Mouse (Mus musculus) stomach, postnatal 0 days (tissue): ENCODE data around the gene Sdk2. TPM values are rescaled to one million over a fixed set of nuclear protein-coding genes. Genes with fewer than 3 reads are reported as not detected.

ENCODE experiments used
- ATAC-seq: fragments of 200-750 bp; cut with Nextera tagmentation; 2 replicates; pipeline ENCODE4 v1.8.0; 2017; ENCODE audit not compliant: low FRiP score, low TSS enrichment
- DNase-seq: peaks from one replicate; pipeline ENCODE4 v3.0.0-alpha.2; 2016; ENCODE audit warnings: low spot score
- H3K27ac ChIP-seq: fragments of 300-500 bp; sonication (generic); replicated peaks from 2 replicates; pipeline ENCODE4 v1.5.1; 2014; ENCODE audit warnings: mild to moderate bottlenecking, control low read depth
- H3K27me3 ChIP-seq: fragments of 300-500 bp; sonication (generic); 2 replicates; pipeline ENCODE4 v1.6.1; 2014; ENCODE audit warnings: low read length; ENCODE audit not compliant: control insufficient read depth, insufficient read depth
- H3K36me3 ChIP-seq: fragments of 300-500 bp; sonication (generic); 2 replicates; pipeline ENCODE4 v1.6.1; 2014; ENCODE audit warnings: low read length, mixed read lengths; ENCODE audit not compliant: control insufficient read depth, insufficient read depth
- H3K4me1 ChIP-seq: fragments of 300-500 bp; sonication (generic); replicated peaks from 2 replicates; pipeline ENCODE4 v1.6.1; 2014; ENCODE audit warnings: antibody characterized with exemption; ENCODE audit not compliant: control insufficient read depth, insufficient read depth
- H3K4me2 ChIP-seq: fragments of 300-500 bp; sonication (generic); replicated peaks from 2 replicates; pipeline ENCODE4 v1.6.1; 2014; ENCODE audit warnings: low read depth, mild to moderate bottlenecking, control low read depth, moderate library complexity
- H3K4me3 ChIP-seq: fragments of 300-500 bp; sonication (generic); 2 replicates; pipeline ENCODE4 v1.5.1; 2014; ENCODE audit warnings: low read depth, low read length, control low read depth
- H3K9ac ChIP-seq: fragments of 300-500 bp; sonication (generic); 2 replicates; pipeline ENCODE4 v1.6.1; 2014; ENCODE audit warnings: mild to moderate bottlenecking, low read length, control low read depth, mixed read lengths
- H3K9me3 ChIP-seq: fragments of 300-500 bp; sonication (generic); 2 replicates; pipeline ENCODE4 v1.6.1; 2016; ENCODE audit warnings: low read length; ENCODE audit not compliant: control insufficient read depth
- CTCF ChIP-seq: IDR thresholded peaks from 2 replicates; pipeline ENCODE4 v1.5.1; 2016; ENCODE audit warnings: antibody characterized with exemption, low read depth, mild to moderate bottlenecking, moderate library complexity
- EP300 ChIP-seq: optimal IDR thresholded peaks from 2 replicates; pipeline ENCODE3; 2016; ENCODE audit warnings: antibody characterized with exemption
- WGBS: fragments of 180-500 bp; shearing (Covaris S2); extraction: QIAGEN DNeasy Blood & Tissue Kit; methylation state at CpG from one replicate; pipeline ENCODE4 v1.1.7; 2014; 5-methylcytosine and 5-hydroxymethylcytosine counted together
- polyA plus RNA-seq: library from polyadenylated mRNA; unstranded; fragments of >200 nt; fragmentation: Nextera tagmentation; extraction: Ambion mirVana; gene quantifications from 2 replicates; pipeline ENCODE4 v1.2.1, GENCODE M21; 2015

Gene Sdk2
- polyA plus RNA-seq, 1 experiment from 2014 or later: 0.45 TPM

DNA sequence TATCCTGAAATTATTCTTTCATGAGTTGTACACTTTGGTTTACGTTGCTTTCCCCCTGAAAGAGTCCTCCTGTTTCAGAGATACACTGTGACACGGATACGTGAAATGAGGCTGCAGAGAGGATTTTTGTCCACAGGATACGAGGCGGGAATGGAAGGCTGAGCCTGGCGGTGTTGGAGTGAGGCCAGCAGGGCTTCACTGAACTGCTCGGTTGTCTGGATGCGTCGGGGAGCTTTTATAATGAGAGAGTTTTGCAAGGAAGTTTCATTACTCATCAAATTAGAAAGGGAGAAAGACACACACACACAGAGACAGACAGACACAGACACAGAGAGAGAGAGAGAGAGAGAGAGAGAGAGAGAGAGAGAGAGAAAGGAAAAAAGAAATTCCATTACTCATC, 13.8 kb upstream of the Sdk2 start:
- no peak for DNase-seq
- no peak for ATAC-seq
- Histone ChIP-seq H3K27me3 (no peaks in the 10 kb centered on the region), H3K4me3 (no peak overlapping the region), H3K9me3 (0 out of 2 replicates have a peak, but pooled peaks cover 2% of the 10 kb centered on the region), H3K9ac (no peak overlapping the region), H3K4me2 (no peak overlapping the region), H3K27ac (no peak overlapping the region), H3K4me1 (no peaks in the 10 kb centered on the region), H3K36me3 (no peaks in the 10 kb centered on the region)
- TF ChIP-seq CTCF (no peak), EP300 (no peak)
- 24% methylated on average over 9 of the region's 9 CpGs for WGBS

DNA sequence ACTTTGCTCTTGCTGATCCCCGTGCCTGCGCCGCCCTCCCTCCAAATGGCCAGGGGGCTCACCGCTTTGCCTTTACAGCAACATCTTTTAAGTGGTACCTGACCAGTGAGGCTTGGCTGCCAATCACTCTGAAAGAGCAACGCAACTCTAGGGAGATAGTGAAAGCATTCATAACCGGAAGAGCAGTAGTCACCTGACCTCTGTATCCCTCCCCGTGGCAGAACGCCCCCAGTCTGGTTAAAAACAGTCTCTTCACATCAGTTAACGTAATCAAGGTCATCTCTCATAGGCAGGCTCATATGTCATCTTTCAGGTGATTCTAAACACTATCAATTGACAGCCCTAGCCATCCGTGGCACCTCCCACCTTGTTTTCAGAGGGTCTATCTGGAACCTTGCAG, 5.8 kb upstream of the Sdk2 start:
- DNase-seq (no peak), ATAC-seq (no peak)
- Histone ChIP-seq H3K36me3 (no peaks in the 10 kb centered on the region), H3K27ac (no peak overlapping the region), H3K27me3 (no peaks in the 10 kb centered on the region), H3K9me3 (0 out of 2 replicates have a peak, but pooled peaks cover 2% of the 10 kb centered on the region), H3K4me1 (no peaks in the 10 kb centered on the region), H3K4me2 (no peak overlapping the region), H3K9ac (no peak overlapping the region), H3K4me3 (no peak overlapping the region)
- WGBS: 76% methylated on average over 10 of the region's 10 CpGs
- no peak for TF ChIP-seq CTCF
- TF ChIP-seq EP300: no peak

DNA sequence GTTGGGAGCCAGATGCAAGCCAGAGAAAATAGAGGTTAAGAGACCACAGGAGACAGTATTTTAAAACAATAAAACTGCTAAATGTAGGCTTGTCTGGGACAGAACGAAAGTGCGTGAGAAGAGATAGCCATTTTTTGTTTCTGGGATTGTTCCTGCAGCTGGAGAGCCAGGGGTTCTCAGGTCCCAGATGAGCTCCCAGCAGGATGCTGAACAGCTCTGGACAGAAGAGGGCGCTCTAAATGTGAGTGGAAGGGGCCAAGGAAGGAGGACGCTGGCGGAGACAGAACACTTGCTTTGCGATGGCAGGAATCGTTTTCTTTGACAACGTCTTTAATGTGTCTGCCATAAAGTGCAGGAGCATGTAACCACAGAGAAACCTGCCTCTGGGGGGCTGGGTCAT, 5.2 kb upstream of the Sdk2 start:
- Histone ChIP-seq H3K27me3 (no peaks in the 10 kb centered on the region), H3K4me3 (no peak overlapping the region), H3K36me3 (no peaks in the 10 kb centered on the region), H3K9me3 (0 out of 2 replicates have a peak, but pooled peaks cover 2% of the 10 kb centered on the region), H3K4me1 (no peaks in the 10 kb centered on the region), H3K9ac (no peak overlapping the region), H3K27ac (no peak overlapping the region), H3K4me2 (no peak overlapping the region)
- DNase-seq: no peak
- TF ChIP-seq CTCF (peak; percentile 72), EP300 (no peak)
- 32% methylated on average over 8 of the region's 8 CpGs for WGBS
- no peak for ATAC-seq

DNA sequence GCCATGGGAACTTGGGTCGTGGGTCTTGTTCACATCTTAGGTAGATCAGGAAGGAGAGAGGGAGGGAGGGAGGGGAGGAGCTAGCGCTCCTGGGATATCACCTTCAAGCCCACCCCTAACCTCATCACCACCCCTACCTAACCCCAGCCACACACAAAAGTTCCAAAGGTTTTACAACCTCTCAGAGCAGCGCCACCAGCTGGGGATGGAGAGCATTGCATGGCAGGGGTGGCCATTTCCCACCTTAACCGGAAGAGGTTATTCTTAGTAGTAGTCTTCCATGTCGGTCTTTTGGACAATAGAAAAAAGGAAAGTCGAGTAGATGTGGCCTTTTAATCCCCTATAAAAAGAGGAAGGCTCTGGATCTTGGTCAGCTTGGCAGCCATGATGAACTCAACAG, 4.0 kb upstream of the Sdk2 start:
- 64% methylated on average over 6 of the region's 6 CpGs for WGBS
- TF ChIP-seq EP300 (no peak), CTCF (peak; percentile 43)
- Histone ChIP-seq H3K27me3 (no peaks in the 10 kb centered on the region), H3K27ac (no peak overlapping the region), H3K4me1 (no peaks in the 10 kb centered on the region), H3K4me2 (no peak overlapping the region), H3K4me3 (no peak overlapping the region), H3K9me3 (0 out of 2 replicates have a peak, but pooled peaks cover 2% of the 10 kb centered on the region), H3K36me3 (no peaks in the 10 kb centered on the region), H3K9ac (no peak overlapping the region)
- DNase-seq: no peak
- ATAC-seq: no peak

DNA sequence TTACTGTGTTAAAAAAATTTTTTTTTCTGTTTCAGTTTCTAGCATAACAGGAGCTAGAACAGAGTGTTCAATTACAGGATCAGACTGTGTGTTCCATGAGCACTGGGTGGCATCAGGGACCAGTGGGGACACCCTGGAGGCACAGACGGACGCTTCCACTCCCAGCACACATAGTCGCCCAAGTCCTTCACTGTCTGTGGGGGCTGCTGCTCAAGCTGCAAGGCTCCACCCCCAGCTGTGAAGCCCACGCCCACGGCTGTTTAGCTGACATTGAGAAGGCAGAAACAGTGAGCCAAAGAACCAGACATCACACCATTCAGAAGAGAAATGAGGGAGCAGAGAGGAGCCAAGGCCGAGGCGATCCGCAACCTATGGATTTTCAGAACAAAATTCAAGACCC, 3.3 kb upstream of the Sdk2 start:
- DNase-seq (no peak), ATAC-seq (no peak)
- no peak overlapping the region for H3K4me2 ChIP-seq
- H3K27me3 ChIP-seq: no peaks in the 10 kb centered on the region
- H3K9ac ChIP-seq: no peak overlapping the region
- H3K4me3 ChIP-seq: no peak overlapping the region
- H3K27ac ChIP-seq: no peak overlapping the region
- no peaks in the 10 kb centered on the region for H3K9me3 ChIP-seq
- WGBS: 67% methylated on average over 8 of the region's 8 CpGs
- no peak for TF ChIP-seq CTCF
- TF ChIP-seq EP300: no peak
- H3K4me1 ChIP-seq: no peaks in the 10 kb centered on the region; the same call in 1 of the 2 replicates
- no peaks in the 10 kb centered on the region for H3K36me3 ChIP-seq

DNA sequence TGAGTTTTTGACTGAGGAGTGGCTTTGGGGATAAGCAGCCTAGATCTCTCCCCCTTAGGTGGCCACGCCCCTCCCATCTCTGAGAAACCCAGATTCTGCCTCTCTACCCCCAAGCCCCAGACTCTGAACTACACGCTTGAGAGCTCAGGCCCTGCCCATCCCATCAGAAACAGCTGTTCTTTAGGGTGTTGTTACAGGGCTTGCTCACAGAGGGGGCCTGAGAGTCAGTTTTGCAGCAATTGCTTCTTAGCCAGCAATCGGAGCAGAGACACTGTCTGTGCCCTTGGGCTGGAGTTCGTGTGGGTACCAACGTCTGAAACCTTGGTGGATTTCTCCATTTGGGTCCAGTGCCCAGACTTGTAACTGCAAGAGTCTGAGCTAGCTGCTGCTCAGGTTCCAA, 1.5 kb upstream of the Sdk2 start:
- H3K27me3 ChIP-seq: no peaks in the 10 kb centered on the region
- peaks cover 3% of the 10 kb centered on the region; the same call in 1 of the 2 replicates for H3K4me1 ChIP-seq
- no peaks in the 10 kb centered on the region for H3K36me3 ChIP-seq
- no peak overlapping the region for H3K9ac ChIP-seq
- DNase-seq (peak; percentile 70), ATAC-seq (peak; percentile 64; the same call in 1 of the 2 replicates)
- no peaks in the 10 kb centered on the region for H3K9me3 ChIP-seq
- 3% methylated on average over 5 of the region's 5 CpGs for WGBS
- TF ChIP-seq CTCF: peak; percentile 80
- TF ChIP-seq EP300: no peak
- H3K4me2 ChIP-seq: no peak overlapping the region
- no peak overlapping the region for H3K27ac ChIP-seq
- H3K4me3 ChIP-seq: no peak overlapping the region
